Mouse (Mus musculus): ENCODE results near the gene Per2.

DNA sequence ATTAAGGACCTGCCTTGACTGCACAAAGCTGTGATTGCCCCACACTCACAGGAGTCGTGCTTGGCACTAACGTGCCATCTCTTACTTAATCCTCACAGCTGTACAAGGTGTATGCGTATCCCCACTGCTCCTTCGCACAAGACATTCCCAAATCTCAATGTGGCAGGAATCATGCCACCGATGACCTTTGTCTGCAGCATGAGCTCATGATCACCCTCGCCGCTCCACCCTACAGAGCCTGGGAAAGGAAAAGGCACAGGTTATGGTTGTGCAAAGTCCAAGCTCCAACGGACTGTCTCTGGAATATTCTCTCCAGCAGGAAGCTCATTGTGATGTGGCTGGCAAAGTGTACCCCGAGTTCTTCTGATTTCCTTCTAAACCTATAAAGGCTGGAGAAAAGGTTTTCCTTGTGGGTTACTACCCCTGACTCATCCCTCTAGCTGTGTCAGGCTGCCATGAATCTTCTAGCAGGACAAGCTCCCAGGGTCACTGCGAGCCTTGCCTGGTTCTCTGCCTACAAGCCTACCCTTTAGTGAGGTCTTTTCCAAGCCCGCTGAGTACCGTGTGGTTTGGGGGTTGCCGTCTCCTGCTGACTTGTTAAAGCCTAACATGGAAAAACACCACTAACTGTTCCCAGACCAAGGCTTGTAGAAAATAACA is 4.3 kb upstream of the Per2 start:
- TF ChIP-seq CTCF (IDR thresholded peaks at IDR 0.05; ENCODE audit: low read depth), result no peak
- TF ChIP-seq EP300 (IDR thresholded peaks at IDR 0.05; ENCODE audit: low read depth), result no peak

All from liver, embryonic 14.5 days (tissue).